Mouse (Mus musculus) liver, embryonic 15.5 days (tissue): ENCODE results near the gene Skil. TPM values are rescaled to one million over a fixed set of nuclear protein-coding genes. Genes with fewer than 3 reads are reported as not detected.

ENCODE experiments used
- ATAC-seq: fragments of 200-750 bp; cut with Nextera tagmentation; 2 replicates; pipeline ENCODE4 v1.8.0; 2017; ENCODE audit warnings: moderate number of reproducible peaks, mild to moderate bottlenecking, moderate library complexity; ENCODE audit not compliant: insufficient read depth
- H3K27ac ChIP-seq: fragments of 300-500 bp; sonication (generic); replicated peaks from 2 replicates; pipeline ENCODE4 v1.5.1; 2015; ENCODE audit warnings: mild to moderate bottlenecking, inconsistent platforms
- H3K27me3 ChIP-seq: fragments of 300-500 bp; sonication (generic); 2 replicates; pipeline ENCODE4 v1.6.1; 2015; ENCODE audit warnings: mild to moderate bottlenecking, inconsistent platforms
- H3K36me3 ChIP-seq: fragments of 300-500 bp; sonication (generic); replicated peaks from 2 replicates; pipeline ENCODE4 v1.6.1; 2015; ENCODE audit warnings: moderate library complexity, mild to moderate bottlenecking, inconsistent platforms
- H3K4me1 ChIP-seq: fragments of 300-500 bp; sonication (generic); replicated peaks from 2 replicates; pipeline ENCODE4 v1.6.1; 2015; ENCODE audit warnings: inconsistent platforms
- H3K4me2 ChIP-seq: fragments of 300-500 bp; sonication (generic); 2 replicates; pipeline ENCODE4 v1.6.1; 2015; ENCODE audit warnings: moderate library complexity, mild to moderate bottlenecking, inconsistent platforms
- H3K4me3 ChIP-seq: fragments of 300-500 bp; sonication (generic); replicated peaks from 2 replicates; pipeline ENCODE4 v1.5.1; 2015; ENCODE audit warnings: mild to moderate bottlenecking, inconsistent platforms
- H3K9ac ChIP-seq: fragments of 300-500 bp; sonication (generic); 2 replicates; pipeline ENCODE4 v1.6.1; 2015; ENCODE audit warnings: moderate library complexity, mild to moderate bottlenecking, inconsistent platforms
- H3K9me3 ChIP-seq: fragments of 300-500 bp; sonication (generic); replicated peaks from 2 replicates; pipeline ENCODE4 v1.6.1; 2016; ENCODE audit warnings: inconsistent platforms
- whole genome bisulfite sequencing: fragments of 180-500 bp; shearing (Covaris S2); methylation state at CpG from one replicate; pipeline ENCODE4 v1.1.7; 2015; ENCODE audit warnings: mixed read lengths; ENCODE audit not compliant: insufficient replicate concordance; 5-methylcytosine and 5-hydroxymethylcytosine counted together
- polyA plus RNA-seq: library from polyadenylated mRNA; unstranded; fragments of >200 nt; fragmentation: Nextera tagmentation; extraction: Ambion mirVana; gene quantifications from 2 replicates; pipeline ENCODE4 v1.2.1, GENCODE M21; 2015

Skil gene
- polyA plus RNA-seq: 4.3 TPM in 2 replicates

DNA sequence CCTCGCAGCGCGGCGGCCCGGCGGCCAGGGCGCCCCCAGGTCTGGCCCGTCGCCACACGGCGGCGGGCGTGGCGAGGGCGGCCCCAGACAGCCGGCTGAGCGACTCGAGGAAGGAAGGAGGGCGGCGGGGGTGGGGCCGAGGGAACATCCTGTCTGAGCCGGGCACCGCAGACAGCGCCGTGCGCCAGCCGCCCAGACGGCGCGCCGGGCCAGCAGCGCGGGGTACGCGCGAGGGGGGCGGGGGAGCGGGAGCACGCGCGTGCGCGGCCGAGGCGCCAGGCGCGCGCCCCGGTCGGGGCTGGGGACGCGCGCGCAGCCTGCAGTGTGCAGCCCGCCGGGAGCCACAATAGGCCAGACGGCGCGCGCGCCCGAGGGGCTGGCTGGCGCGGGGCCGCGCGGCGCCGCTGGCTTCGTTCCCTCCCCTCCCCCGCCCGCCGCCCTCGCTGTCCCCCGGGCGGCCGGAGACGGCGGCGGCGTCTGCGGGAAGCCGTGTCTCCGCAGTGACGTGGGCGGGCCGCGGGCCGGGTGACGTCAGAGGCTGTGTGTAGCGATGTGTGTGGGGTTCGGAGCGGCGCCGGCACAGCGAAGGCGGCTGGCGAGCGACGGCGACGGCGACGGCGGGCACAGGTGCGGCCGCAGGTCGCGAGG, at the start of gene Skil:
Skil (plus strand) TSS at position 528 of the 648 bp plus-strand sequence.
- peak; percentile 93 for ATAC-seq
- 0% methylated on average over 61 of the region's 109 CpGs for WGBS

DNA sequence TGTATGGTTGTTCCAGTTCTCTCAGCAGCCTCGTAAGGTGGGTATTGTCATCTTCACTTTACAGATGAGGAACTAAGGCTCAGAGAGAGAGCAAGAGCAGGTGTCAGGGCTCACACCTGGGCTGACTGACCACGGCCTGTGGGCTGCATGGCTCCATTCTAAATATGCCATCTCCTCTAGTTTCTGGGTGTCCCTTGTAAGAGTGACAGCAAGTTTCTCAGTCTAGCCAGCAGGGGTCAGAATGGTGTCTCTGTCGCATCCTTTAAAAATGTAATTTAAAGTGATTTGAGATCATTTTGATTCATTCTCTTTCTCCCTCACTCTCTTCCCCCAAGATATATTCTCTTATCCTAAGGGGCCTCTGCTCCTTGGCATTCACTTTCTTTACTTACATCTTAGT, 47.6 kb upstream of the Skil start:
- Histone ChIP-seq H3K4me2 (no peak overlapping the region), H3K9ac (no peak overlapping the region), H3K27me3 (no peaks in the 10 kb centered on the region), H3K4me3 (no peak overlapping the region), H3K4me1 (no peaks in the 10 kb centered on the region), H3K27ac (no peak overlapping the region), H3K9me3 (no peaks in the 10 kb centered on the region), H3K36me3 (no peaks in the 10 kb centered on the region)
- ATAC-seq: no peak
- WGBS: 57% methylated on average over 3 of the region's 3 CpGs

More for the DNA sequence above, at the start of gene Skil:
- Histone ChIP-seq H3K27me3 (peaks cover 10% of the 10 kb centered on the region), H3K4me3 (peak within 1 kb of the TSS; percentile 81), H3K9me3 (no peaks in the 10 kb centered on the region), H3K4me2 (peak within 1 kb of the TSS; percentile 99), H3K9ac (peak within 1 kb of the TSS; percentile 88), H3K4me1 (peaks cover 50% of the 10 kb centered on the region), H3K36me3 (no peaks in the 10 kb centered on the region), H3K27ac (peak within 1 kb of the TSS; percentile 94)

DNA sequence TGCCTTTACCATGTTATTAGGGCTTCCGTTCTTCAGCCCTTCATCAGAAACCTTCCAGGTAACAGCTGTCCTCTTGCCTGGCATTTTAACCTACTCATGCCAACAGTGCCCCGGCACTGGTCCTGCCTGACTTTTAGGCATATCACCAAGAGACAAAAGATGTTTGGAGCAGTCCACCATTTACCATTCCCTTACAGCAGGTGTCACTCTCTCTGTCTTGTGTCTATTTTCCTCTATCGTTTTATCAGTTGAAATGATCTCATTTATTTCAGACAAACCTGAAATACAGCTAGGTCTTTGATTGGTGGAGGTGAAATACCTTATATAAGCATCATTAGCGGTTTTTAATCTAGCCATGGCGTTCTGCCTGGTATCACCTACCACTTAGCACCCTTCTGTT, 45.8 kb upstream of the Skil start:
- H3K4me3 ChIP-seq: no peak overlapping the region
- H3K36me3 ChIP-seq: no peaks in the 10 kb centered on the region
- H3K9ac ChIP-seq: no peak overlapping the region
- ATAC-seq: no peak
- H3K27ac ChIP-seq: no peak overlapping the region
- H3K4me2 ChIP-seq: no peak overlapping the region
- H3K27me3 ChIP-seq: no peaks in the 10 kb centered on the region
- WGBS: 62% methylated on average over 5 of the region's 5 CpGs
- H3K9me3 ChIP-seq: no peaks in the 10 kb centered on the region
- no peaks in the 10 kb centered on the region for H3K4me1 ChIP-seq

DNA sequence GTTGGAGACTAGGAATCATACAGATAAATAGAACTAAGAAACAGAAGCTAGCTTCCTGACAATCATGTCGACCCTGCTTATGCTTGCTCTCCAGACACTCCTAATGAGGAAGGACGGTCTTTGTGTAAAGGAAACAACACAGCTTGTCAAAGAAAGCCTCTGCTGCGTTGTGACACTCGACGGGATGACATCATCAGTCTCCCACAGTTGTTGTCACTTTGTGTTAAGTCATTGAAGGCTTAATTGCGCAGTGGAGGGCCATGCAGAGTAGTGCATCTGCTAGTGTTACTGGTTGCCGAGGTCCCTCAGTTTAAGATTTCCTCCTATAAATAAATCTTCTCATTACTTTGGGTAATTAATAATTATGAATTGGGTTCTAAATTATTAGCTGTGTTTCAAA, 44.5 kb upstream of the Skil start:
- WGBS: 58% methylated on average over 7 of the region's 7 CpGs
- Histone ChIP-seq H3K9me3 (no peaks in the 10 kb centered on the region), H3K27ac (no peak overlapping the region)

DNA sequence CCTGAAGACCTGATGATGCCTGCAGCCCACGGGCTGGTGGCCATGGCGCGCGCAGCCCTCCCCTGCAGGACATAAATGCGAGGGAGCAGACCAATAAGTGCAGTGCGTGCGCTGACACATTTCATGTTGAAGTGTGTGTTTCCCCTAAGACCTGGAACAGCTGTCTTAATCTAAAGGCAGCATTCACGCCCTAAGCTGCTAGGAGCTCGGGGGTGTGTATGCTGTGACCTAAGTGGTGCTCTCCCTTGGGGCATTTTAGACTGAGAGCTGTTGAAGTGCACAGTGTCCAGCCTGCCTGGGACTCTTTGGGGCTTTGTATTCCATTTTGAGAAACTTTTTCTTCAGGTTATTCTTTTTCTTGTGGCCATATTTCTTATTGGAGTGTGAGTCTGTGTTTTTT, 43.1 kb upstream of the Skil start:
- Histone ChIP-seq H3K36me3 (no peaks in the 10 kb centered on the region), H3K27me3 (no peaks in the 10 kb centered on the region), H3K9ac (no peak overlapping the region), H3K9me3 (no peaks in the 10 kb centered on the region), H3K4me1 (peaks cover 6% of the 10 kb centered on the region), H3K27ac (no peak overlapping the region), H3K4me2 (no peak overlapping the region), H3K4me3 (no peak overlapping the region)
- no peak for ATAC-seq
- 81% methylated on average over 9 of the region's 9 CpGs for WGBS

More for the DNA sequence above, 44.5 kb upstream of the Skil start:
- no peak overlapping the region for H3K9ac ChIP-seq
- no peak overlapping the region for H3K4me3 ChIP-seq
- H3K36me3 ChIP-seq: no peaks in the 10 kb centered on the region
- no peaks in the 10 kb centered on the region for H3K4me1 ChIP-seq
- H3K27me3 ChIP-seq: no peaks in the 10 kb centered on the region
- ATAC-seq: no peak
- H3K4me2 ChIP-seq: no peak overlapping the region

DNA sequence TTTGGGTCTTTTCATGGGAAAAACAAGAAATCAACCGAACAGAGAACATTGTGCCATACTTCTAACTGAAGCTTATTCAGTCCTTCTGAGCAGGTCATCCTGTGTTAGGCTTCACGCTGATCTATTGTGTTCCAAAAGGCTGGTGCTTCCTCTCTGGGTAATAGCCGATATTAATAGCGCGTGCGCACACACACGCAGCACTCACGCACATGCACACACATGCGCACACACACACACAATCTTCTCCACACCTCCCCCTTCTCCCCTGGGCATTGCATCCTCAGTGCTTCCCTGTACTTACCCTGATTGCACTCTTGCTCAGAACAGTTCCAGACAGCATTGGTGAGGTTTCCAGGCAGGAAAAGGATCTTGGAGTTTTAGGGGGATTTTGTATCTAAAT, 41.7 kb upstream of the Skil start:
- Histone ChIP-seq H3K9me3 (no peaks in the 10 kb centered on the region), H3K27me3 (no peaks in the 10 kb centered on the region), H3K9ac (no peak overlapping the region), H3K4me3 (no peak overlapping the region), H3K27ac (no peak overlapping the region), H3K4me2 (no peak overlapping the region), H3K4me1 (peaks cover 11% of the 10 kb centered on the region), H3K36me3 (no peaks in the 10 kb centered on the region)
- no peak for ATAC-seq
- WGBS: 88% methylated on average over 9 of the region's 9 CpGs

DNA sequence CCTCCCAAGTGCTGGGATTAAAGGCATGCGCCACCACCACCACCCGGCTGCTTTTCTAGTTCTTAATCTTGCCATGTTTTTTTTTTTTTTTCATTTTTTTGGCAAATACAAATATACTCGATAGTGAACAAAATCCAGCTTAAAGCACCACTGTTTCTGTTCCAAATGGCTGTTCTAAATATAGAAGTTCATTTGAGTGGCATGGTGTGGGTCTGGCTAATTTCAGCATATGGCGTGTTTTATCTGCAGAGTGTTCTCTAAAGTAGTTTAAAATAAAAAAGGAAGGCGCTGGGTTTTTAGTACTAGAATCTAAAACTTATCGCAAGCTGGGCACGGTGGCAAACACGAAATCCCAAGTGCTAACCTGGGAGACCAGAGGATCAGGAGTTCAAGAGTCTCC, 40.0 kb upstream of the Skil start:
- H3K4me3 ChIP-seq: no peak overlapping the region
- H3K27me3 ChIP-seq: no peaks in the 10 kb centered on the region
- WGBS: 78% methylated on average over 8 of the region's 8 CpGs
- no peak overlapping the region for H3K9ac ChIP-seq
- no peak overlapping the region for H3K4me2 ChIP-seq
- no peak for ATAC-seq
- H3K9me3 ChIP-seq: no peaks in the 10 kb centered on the region
- H3K27ac ChIP-seq: no peak overlapping the region
- H3K36me3 ChIP-seq: no peaks in the 10 kb centered on the region
- H3K4me1 ChIP-seq: peaks cover 11% of the 10 kb centered on the region

DNA sequence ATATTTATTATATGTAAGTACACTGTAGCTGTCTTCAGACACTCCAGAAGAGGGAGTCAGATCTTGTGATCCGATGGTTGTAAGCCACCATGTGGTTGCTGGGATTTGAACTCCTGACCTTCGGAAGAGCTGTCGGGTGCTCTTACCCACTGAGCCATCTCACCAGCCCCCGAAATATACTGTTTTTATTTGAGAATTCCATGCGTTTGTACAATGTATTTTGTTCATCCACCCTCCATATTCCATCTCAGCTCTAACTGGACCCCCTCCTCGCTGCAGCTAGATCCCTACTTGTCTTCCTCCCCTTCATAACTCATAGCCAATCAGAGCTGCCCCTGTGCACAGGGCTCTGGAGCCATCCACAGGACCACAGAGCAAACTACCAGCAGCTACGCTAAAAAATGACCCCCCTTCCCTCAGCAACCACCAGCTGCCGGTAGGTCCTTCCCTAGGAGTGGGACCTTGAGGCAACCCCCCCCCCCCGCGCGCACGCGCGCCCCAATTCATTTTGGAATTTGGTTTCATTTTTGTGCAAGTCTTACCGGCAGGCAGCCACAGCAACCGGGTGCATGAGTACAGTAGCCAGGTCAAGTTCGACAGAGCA, 38.7 kb upstream of the Skil start:
- Histone ChIP-seq H3K4me3 (peak overlapping the region; percentile 61), H3K9ac (peak overlapping the region; percentile 23), H3K27ac (no peak overlapping the region), H3K9me3 (no peaks in the 10 kb centered on the region), H3K36me3 (no peaks in the 10 kb centered on the region), H3K4me2 (peak overlapping the region; percentile 76), H3K27me3 (no peaks in the 10 kb centered on the region), H3K4me1 (peaks cover 11% of the 10 kb centered on the region)
- 18% methylated on average over 17 of the region's 17 CpGs for WGBS
- peak; percentile 21 for ATAC-seq

DNA sequence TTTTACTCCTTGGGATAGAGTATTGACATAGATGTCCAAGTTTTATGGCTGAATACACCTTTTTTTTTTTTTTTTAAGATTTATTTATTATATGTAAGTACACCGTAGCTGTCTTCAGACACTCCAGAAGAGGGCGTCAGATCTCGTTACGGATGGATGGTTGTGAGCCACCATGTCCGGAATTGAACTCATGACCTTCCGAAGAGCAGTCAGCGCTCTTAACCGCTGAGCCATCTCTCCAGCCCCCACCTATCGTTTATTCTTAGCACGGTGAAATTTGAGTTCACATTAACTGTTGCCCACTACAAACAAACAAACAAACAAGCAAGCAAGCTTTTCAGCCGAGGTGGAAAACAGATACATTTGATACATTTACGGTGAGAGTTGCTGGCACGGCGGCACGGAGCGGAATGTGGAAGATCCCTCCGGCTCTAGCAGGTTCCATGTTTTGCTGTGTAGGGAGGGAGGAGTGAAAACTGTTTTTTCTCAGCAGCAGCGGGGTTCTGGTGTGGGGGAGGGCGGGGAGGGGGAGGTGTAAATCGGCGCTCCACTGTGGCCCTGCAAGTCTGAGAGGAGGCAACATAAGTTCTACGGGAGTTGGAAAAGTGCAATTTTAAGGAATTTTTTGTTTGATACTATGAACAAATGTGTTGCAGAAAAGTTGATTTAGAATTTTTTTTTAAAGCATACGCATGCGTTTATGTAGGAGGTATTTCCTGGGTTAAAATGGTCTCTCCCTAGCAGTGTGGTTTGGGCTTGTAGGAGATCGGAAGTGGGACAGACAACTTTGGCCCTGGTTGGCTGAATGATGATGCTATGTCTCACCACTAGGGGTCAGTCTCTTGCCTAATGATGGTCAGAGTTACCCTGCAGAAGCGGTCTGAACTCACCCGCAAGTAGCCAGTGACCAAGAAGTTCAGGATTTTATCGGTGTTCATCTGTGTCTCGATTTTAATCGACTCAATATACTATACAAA, 37.9 kb upstream of the Skil start:
- no peaks in the 10 kb centered on the region for H3K36me3 ChIP-seq
- ATAC-seq: peak; percentile 85
- whole genome bisulfite sequencing: under 1% methylated on average over 30 of the region's 30 CpGs
- H3K27me3 ChIP-seq: no peaks in the 10 kb centered on the region
- H3K4me3 ChIP-seq: peak overlapping the region; percentile 61
- peaks cover 17% of the 10 kb centered on the region for H3K4me1 ChIP-seq
- peak overlapping the region; percentile 76 for H3K4me2 ChIP-seq
- H3K27ac ChIP-seq: peak overlapping the region; percentile 70
- peak overlapping the region; percentile 46; the same call in 1 of the 2 replicates for H3K9ac ChIP-seq
- no peaks in the 10 kb centered on the region for H3K9me3 ChIP-seq

DNA sequence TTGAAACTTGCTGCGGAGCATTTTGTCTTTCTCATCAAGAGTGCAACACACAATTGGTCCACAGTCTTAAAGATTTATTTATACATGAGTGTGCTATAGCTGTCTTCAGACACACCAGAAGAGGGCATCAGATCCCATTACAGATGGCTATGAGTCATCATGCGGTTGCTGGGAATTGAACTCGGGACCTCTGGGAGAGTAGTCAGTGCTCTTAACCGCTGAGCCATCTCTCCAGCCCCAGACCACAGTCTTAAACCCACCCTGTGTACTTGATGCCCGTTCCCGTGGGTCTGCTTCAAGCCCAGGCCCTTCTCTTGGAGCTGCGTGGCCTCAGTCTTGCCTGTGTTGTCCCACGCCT, 34.1 kb upstream of the Skil start:
- 28% methylated on average over 8 of the region's 8 CpGs for WGBS

More for the DNA sequence above, 34.1 kb upstream of the Skil start:
- Histone ChIP-seq H3K27me3 (no peaks in the 10 kb centered on the region), H3K27ac (no peak overlapping the region), H3K4me1 (peaks cover 17% of the 10 kb centered on the region), H3K36me3 (no peaks in the 10 kb centered on the region), H3K4me2 (peak overlapping the region; percentile 57), H3K4me3 (0 out of 2 replicates have a peak overlapping the region, but pooled peaks have one; percentile 28), H3K9ac (no peak overlapping the region), H3K9me3 (no peaks in the 10 kb centered on the region)
- ATAC-seq: no peak
